Mouse (Mus musculus) right cerebral cortex, postnatal 10 days (tissue): ENCODE results near the gene Ipp.

ENCODE experiments used
- DNase-seq, 2 experiments: peaks; one replicate each; pipeline ENCODE4 v3.0.0; 2021; ENCODE audit warnings: low spot score in 2 of 2

Ipp gene

DNA sequence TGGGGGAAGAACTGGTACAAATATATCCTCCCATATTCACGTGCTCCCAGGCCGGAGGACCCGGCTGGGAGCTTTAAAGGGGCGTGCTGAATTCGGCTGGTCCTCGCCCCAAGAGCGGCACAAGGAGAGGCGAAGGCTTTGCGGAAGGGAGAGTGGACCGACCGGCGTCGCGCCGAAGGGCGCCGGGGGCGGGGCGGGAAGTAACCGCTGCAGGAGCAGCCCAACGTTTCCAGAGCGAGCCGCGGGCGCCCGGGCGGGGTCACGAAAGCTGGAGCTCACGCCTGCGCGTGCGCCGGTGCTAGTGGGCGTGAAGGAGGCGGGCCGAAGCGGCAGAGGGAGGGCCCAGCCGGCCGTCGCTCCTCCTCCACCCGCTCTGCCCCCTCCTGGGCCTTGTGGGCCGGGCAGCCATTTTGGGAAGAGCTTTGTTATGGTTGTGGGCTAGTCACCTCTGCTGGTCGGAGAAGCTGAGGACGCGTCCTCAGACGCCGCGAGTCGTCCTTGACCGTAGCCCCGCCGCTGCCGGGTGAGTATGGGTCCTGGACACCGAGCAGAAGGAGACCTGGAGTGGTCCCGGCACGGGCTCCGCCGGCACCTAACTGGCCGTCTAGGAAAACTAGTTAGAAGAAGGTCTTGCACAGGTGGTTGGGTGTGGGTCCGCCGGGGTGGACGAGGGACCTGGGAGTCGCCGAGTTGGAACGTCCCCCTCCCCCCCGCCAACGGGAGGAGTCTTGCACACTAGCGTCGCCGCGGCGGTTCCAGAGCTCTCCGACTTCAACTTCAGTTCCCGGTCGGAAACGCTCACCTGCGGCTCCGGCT lies 50.2 kb downstream of the Ipp start, which contains the start of gene Gpbp1l1:
Gene Gpbp1l1, plus strand, starts transcription at position 353 of the 816 bp plus-strand sequence.
- DNase-seq = peak; percentile 98

DNA sequence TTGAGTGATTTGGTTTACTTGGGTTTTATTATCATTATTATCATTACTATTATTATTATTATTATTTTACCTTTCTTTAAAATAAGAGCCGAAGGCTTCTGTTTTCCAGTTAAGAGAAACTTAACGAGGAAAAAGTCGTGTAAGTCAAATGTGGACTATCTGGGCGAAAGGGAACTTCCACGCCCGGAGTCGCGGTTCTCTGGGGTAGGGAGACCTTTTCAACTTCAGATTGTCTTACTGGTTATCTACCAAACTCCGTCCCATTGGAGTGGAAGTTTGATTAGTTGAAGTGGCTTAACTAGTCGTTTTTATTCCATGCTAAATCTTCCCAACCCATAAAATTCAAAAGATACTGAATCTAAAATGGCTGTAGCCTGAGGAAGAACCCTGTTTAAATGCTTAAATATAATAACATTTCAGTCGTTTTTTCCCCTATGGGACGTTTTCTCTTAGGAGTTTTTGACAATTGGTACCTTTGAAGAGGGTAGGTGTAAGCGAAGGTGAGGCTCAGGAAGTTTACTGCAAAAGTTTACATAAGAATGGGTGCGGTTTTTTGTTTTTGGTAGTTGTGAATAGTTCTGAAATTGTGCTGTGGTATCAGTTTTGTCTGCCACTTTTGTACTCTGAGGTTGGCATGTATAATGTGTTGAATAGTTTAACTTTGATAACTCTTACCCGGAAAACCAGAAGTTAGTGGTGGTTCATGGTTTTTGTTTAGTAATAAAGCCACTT lies 51.0 kb downstream of the Ipp start:
- DNase-seq = no peak
